Mouse (Mus musculus) hindbrain, postnatal 0 days (tissue): ENCODE measurements around the gene Gm2a. TPM values are rescaled to one million over a fixed set of nuclear protein-coding genes. Genes with fewer than 3 reads are reported as not detected.
"Not testable (repeated sequence)": the region's sequence is repeated elsewhere in the genome, so short reads cannot be mapped to it uniquely, and the experiment has no call there.

Experiments used
- ATAC-seq: fragments of 200-750 bp; cut with Nextera tagmentation; 2 replicates; pipeline ENCODE4 v1.8.0; 2017; ENCODE audit warnings: mild to moderate bottlenecking, moderate TSS enrichment, moderate library complexity
- DNase-seq: peaks from one replicate; pipeline ENCODE4 v3.0.0-alpha.2; 2015; ENCODE audit warnings: low spot score
- H3K27ac ChIP-seq: fragments of 300-500 bp; sonication (generic); 2 replicates; pipeline ENCODE4 v1.5.1; 2014; ENCODE audit warnings: mild to moderate bottlenecking
- H3K27me3 ChIP-seq: fragments of 300-500 bp; sonication (generic); 2 replicates; pipeline ENCODE4 v1.6.1; 2014; ENCODE audit warnings: low read length, mixed read lengths; ENCODE audit not compliant: insufficient read depth
- H3K36me3 ChIP-seq: fragments of 300-500 bp; sonication (generic); 2 replicates; pipeline ENCODE4 v1.6.1; 2014; ENCODE audit warnings: low read length, mixed read lengths; ENCODE audit not compliant: insufficient read depth
- H3K4me1 ChIP-seq: fragments of 300-500 bp; sonication (generic); 2 replicates; pipeline ENCODE4 v1.6.1; 2014; ENCODE audit warnings: antibody characterized with exemption, low read length, mixed read lengths; ENCODE audit not compliant: insufficient read depth
- H3K4me2 ChIP-seq: fragments of 300-500 bp; sonication (generic); 2 replicates; pipeline ENCODE4 v1.6.1; 2014; ENCODE audit warnings: low read depth, mild to moderate bottlenecking, low read length, moderate library complexity, mixed read lengths
- H3K4me3 ChIP-seq: fragments of 300-500 bp; sonication (generic); 2 replicates; pipeline ENCODE4 v1.5.1; 2014; ENCODE audit warnings: low read length
- H3K9ac ChIP-seq: fragments of 300-500 bp; sonication (generic); replicated peaks from 2 replicates; pipeline ENCODE4 v1.6.1; 2014; ENCODE audit warnings: mild to moderate bottlenecking, low read length, moderate library complexity, mixed read lengths
- H3K9me3 ChIP-seq: fragments of 300-500 bp; sonication (generic); 2 replicates; pipeline ENCODE4 v1.6.1; 2016; ENCODE audit warnings: low read length, mixed read lengths
- CTCF ChIP-seq: IDR thresholded peaks from 2 replicates; pipeline ENCODE4 v1.5.1; 2016; ENCODE audit warnings: antibody characterized with exemption, control low read depth, low read depth
- WGBS: fragments of 180-500 bp; shearing (Covaris S2); extraction: QIAGEN DNeasy Blood & Tissue Kit; methylation state at CpG from one replicate; pipeline ENCODE4 v1.1.7; 2014; 5-methylcytosine and 5-hydroxymethylcytosine counted together
- polyA plus RNA-seq: library from polyadenylated mRNA; unstranded; fragments of >200 nt; fragmentation: Nextera tagmentation; extraction: Ambion mirVana; gene quantifications from 2 replicates; pipeline ENCODE4 v1.2.1, GENCODE M21; 2015
- total RNA-seq: library from RNA; depleted of rRNA; stranded (reverse); fragments of >200 nt; gene quantifications from 2 replicates; pipeline ENCODE4 v1.2.3, GENCODE M21; 2014

Gene Gm2a
- total and polyA plus RNA-seq, 2 experiments from 2014 or later: 48.9 to 67.8 TPM

GRCm38 (mm10) chr11:55093096-55093495 is 4.8 kb upstream of the Gm2a start:
- no peaks in the 10 kb centered on the region for H3K36me3 ChIP-seq
- H3K4me2 ChIP-seq: no peak overlapping the region
- ATAC-seq (no peak), DNase-seq (no peak)
- no peaks in the 10 kb centered on the region for H3K27me3 ChIP-seq
- H3K9me3 ChIP-seq: no peaks in the 10 kb centered on the region
- TF ChIP-seq CTCF: no peak
- no peak overlapping the region for H3K9ac ChIP-seq
- H3K27ac ChIP-seq: no peak overlapping the region
- H3K4me1 ChIP-seq: 0 out of 2 replicates have a peak, but pooled peaks cover 4% of the 10 kb centered on the region
- no peak overlapping the region for H3K4me3 ChIP-seq
- WGBS: 84% methylated on average over 7 of the region's 7 CpGs

- DNase-seq, H3K4me3 ChIP-seq, H3K4me1 ChIP-seq, H3K9me3 ChIP-seq, H3K4me2 ChIP-seq, H3K9ac ChIP-seq, H3K36me3 ChIP-seq, H3K27me3 ChIP-seq, H3K27ac ChIP-seq, ATAC-seq: not testable (repeated sequence)
- 86% methylated on average over 4 of the region's 4 CpGs for WGBS
These were observed 1.6 kb upstream of the Gm2a start for GRCm38 (mm10) chr11:55096296-55096695.

- peak overlapping the region; percentile 74 for H3K4me2 ChIP-seq
- no peak overlapping the region; the same call in 1 of the 2 replicates for H3K9ac ChIP-seq
- WGBS: 35% methylated on average over 11 of the region's 11 CpGs
- H3K36me3 ChIP-seq: no peaks in the 10 kb centered on the region
- no peak for TF ChIP-seq CTCF
- no peak for ATAC-seq
- H3K9me3 ChIP-seq: no peaks in the 10 kb centered on the region
- H3K27ac ChIP-seq: peak overlapping the region; percentile 17; the same call in 1 of the 2 replicates
- no peak for DNase-seq
- peaks cover 4% of the 10 kb centered on the region; the same call in 1 of the 2 replicates for H3K4me1 ChIP-seq
- H3K27me3 ChIP-seq: no peaks in the 10 kb centered on the region
- peak overlapping the region; percentile 59 for H3K4me3 ChIP-seq
These were observed 1.0 kb upstream of the Gm2a start for GRCm38 (mm10) chr11:55096731-55097462.

DNA sequence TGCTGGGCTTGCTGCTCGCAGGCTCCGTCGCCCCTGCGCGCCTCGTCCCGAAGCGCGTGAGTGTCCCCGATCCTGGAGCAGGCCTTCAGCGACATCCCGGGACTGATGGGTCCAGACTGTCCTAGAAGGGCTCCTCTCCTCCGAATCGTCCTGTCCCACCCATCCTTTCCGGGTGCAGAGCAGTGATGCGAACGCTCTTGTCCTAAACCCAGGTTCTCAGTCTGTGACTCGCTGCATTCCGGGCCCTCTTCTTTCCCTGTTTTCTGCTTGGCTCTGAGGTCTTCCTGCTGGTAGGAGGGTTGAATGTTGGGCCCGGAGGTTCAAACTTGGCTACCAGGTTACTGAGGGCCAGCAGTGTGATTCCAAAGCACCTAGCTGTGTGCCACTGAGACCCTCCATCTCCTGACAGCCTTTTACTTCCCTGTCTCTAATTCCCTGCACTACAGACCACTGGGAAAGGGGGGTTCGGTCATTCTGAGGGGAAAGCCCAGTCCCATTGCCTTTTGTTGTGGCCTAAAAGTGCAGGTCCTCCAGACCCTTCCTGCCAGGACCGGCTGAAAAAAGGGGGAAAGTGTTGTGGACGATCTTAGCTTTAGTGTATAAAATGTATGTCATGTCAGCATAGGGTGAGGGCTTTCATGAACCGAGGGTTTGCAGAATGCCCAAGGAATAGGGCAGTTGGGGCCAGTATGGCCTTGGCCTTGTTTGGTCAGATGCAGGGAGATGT is 437 bp downstream of the Gm2a start:
- 9% methylated on average over 24 of the region's 24 CpGs for WGBS
- Histone ChIP-seq H3K27ac (peak overlapping the region; percentile 87), H3K4me1 (peaks cover 4% of the 10 kb centered on the region; the same call in 1 of the 2 replicates), H3K4me3 (peak overlapping the region; percentile 59), H3K36me3 (no peaks in the 10 kb centered on the region), H3K27me3 (no peaks in the 10 kb centered on the region), H3K9ac (peak overlapping the region; percentile 69), H3K9me3 (no peaks in the 10 kb centered on the region), H3K4me2 (peak overlapping the region; percentile 74)
- ATAC-seq (no peak; the same call in 1 of the 2 replicates), DNase-seq (no peak)
- 0 out of 2 replicates have a peak, but pooled peaks have one; percentile 23 for TF ChIP-seq CTCF

DNA sequence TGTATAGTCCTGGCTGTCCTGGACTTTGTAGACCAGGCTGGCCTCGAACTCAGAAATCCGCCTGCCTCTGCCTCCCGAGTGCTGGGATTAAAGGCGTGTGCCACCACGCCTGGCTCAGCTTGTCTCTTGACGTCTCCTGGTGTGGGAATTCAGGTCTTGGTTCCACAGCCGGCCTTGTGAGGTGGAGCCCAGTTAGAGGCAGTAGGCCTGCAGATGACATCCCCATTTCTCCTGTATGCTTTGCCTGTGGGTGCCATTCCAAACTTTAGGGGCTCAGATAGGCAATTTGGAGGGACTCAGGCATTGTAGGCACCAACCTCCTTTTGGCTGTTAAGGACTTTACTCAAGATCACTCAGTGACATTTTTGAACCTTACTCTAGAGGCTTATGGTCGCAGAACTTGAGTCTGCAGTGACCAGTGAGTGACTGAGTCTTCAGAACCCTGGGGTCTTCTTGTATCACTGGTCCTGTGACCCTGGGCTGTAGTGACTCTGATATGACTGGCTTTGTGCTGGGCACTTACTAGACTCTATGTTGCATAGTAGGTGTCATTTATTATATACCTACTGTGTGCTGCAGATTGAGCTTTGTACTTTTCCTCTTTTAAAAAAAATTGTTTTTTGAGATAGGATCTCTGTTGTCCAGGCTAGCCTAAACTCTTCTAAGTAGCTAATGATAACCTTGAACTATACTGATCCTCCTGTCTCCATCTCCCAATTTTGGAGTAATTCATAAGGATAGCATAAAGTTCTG is 1.3 kb downstream of the Gm2a start:
- Histone ChIP-seq H3K4me1 (peaks cover 4% of the 10 kb centered on the region; the same call in 1 of the 2 replicates), H3K4me2 (peak overlapping the region; percentile 74), H3K9ac (no peak overlapping the region), H3K27ac (no peak overlapping the region; the same call in 1 of the 2 replicates), H3K9me3 (no peaks in the 10 kb centered on the region), H3K36me3 (no peaks in the 10 kb centered on the region), H3K27me3 (no peaks in the 10 kb centered on the region), H3K4me3 (peak overlapping the region; percentile 59; the same call in 1 of the 2 replicates)
- ATAC-seq (no peak), DNase-seq (no peak)
- WGBS: 90% methylated on average over 8 of the region's 8 CpGs
- TF ChIP-seq CTCF: no peak

DNA sequence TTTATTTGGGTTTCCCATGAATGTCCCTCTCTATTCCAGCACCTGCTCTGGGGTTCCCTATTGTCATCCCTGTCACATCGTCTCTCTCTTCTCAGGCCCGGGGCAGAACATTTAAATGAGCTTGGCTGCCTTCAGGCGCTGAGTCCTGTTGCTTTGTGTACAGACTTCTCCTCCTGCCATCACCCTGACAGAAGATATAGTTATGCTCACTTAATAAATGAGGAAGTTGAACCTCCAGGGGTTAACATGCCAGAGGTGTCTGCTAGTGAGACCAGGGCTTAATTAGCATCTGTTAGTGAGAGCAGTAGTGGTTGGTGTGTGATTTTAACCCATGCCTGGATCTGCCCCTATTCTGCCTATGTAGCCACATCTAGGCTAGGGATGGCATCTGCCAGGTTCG is 2.0 kb downstream of the Gm2a start:
- Histone ChIP-seq H3K27me3 (no peaks in the 10 kb centered on the region), H3K4me3 (no peak overlapping the region), H3K4me2 (peak overlapping the region; percentile 36), H3K27ac (no peak overlapping the region), H3K4me1 (peaks cover 4% of the 10 kb centered on the region; the same call in 1 of the 2 replicates), H3K9me3 (no peaks in the 10 kb centered on the region), H3K9ac (no peak overlapping the region), H3K36me3 (no peaks in the 10 kb centered on the region)
- DNase-seq: peak; percentile 17
- no peak for ATAC-seq
- 32% methylated on average over 4 of the region's 4 CpGs for WGBS
- TF ChIP-seq CTCF: no peak
